Mouse (Mus musculus) embryonic facial prominence, embryonic 11.5 days (tissue): Measurements from ENCODE around the gene Rnf41. TPM values are rescaled to one million over a fixed set of nuclear protein-coding genes. Genes with fewer than 3 reads are reported as not detected.

Experiments
- ATAC-seq: fragments of 200-750 bp; cut with Nextera tagmentation; replicated peaks from 2 replicates; pipeline ENCODE4 v1.8.0; 2017; ENCODE audit warnings: low read depth; ENCODE audit not compliant: insufficient number of reproducible peaks, low FRiP score, low TSS enrichment
- DNase-seq: peaks from one replicate; pipeline ENCODE4 v3.0.0-alpha.2; 2015; ENCODE audit warnings: low spot score
- H3K27ac ChIP-seq: fragments of 300-500 bp; sonication (generic); replicated peaks from 2 replicates; pipeline ENCODE4 v1.5.1; 2014; ENCODE audit warnings: mild to moderate bottlenecking, low read depth, low read length, control low read depth
- H3K27me3 ChIP-seq: fragments of 300-500 bp; sonication (generic); 2 replicates; pipeline ENCODE4 v1.6.1; 2014; ENCODE audit warnings: mild to moderate bottlenecking, low read length, moderate library complexity, mixed read lengths; ENCODE audit not compliant: control insufficient read depth, insufficient read depth
- H3K36me3 ChIP-seq: fragments of 300-500 bp; sonication (generic); replicated peaks from 2 replicates; pipeline ENCODE4 v1.6.1; 2014; ENCODE audit warnings: low read depth, mild to moderate bottlenecking, low read length, moderate library complexity, mixed read lengths; ENCODE audit not compliant: control insufficient read depth, insufficient read depth
- H3K4me1 ChIP-seq: fragments of 300-500 bp; sonication (generic); 2 replicates; pipeline ENCODE4 v1.6.1; 2014; ENCODE audit warnings: low read length, mixed read lengths; ENCODE audit not compliant: control insufficient read depth, insufficient read depth
- H3K4me2 ChIP-seq: fragments of 300-500 bp; sonication (generic); 2 replicates; pipeline ENCODE4 v1.6.1; 2014; ENCODE audit warnings: low read depth, mild to moderate bottlenecking, control low read depth, low read length, moderate library complexity
- H3K4me3 ChIP-seq: fragments of 300-500 bp; sonication (generic); 2 replicates; pipeline ENCODE4 v1.5.1; 2014; ENCODE audit warnings: low read depth, low read length, control low read depth
- H3K9ac ChIP-seq: fragments of 300-500 bp; sonication (generic); replicated peaks from 2 replicates; pipeline ENCODE4 v1.6.1; 2014; ENCODE audit warnings: mild to moderate bottlenecking, control low read depth, low read length
- H3K9me3 ChIP-seq: fragments of 300-500 bp; sonication (generic); replicated peaks from 2 replicates; pipeline ENCODE4 v1.6.1; 2016; ENCODE audit warnings: mild to moderate bottlenecking, low read length, inconsistent platforms, mixed read lengths; ENCODE audit not compliant: control insufficient read depth
- WGBS: fragments of 180-500 bp; shearing (Covaris S2); extraction: QIAGEN DNeasy Blood & Tissue Kit; methylation state at CpG from one replicate; pipeline ENCODE4 v1.1.7; 2014; 5-methylcytosine and 5-hydroxymethylcytosine counted together
- polyA plus RNA-seq: library from polyadenylated mRNA; unstranded; fragments of >200 nt; fragmentation: Nextera tagmentation; extraction: Ambion mirVana; gene quantifications from 2 replicates; pipeline ENCODE4 v1.2.1, GENCODE M21; 2014

Gene Rnf41
- polyA plus RNA-seq, 1 experiment from 2014 or later, result 36.4 TPM

GRCm38 (mm10) chr10:128444354-128444753 is 32.9 kb downstream of the Rnf41 start:
- H3K9ac ChIP-seq, result no peak overlapping the region
- H3K4me1 ChIP-seq, result no peaks in the 10 kb centered on the region
- H3K36me3 ChIP-seq, result no peaks in the 10 kb centered on the region
- no peaks in the 10 kb centered on the region for H3K27me3 ChIP-seq
- no peak overlapping the region for H3K4me2 ChIP-seq
- ATAC-seq (no peak), DNase-seq (no peak)
- H3K27ac ChIP-seq, result no peak overlapping the region
- 63% methylated on average over 6 of the region's 6 CpGs for WGBS
- no peaks in the 10 kb centered on the region for H3K9me3 ChIP-seq
- H3K4me3 ChIP-seq, result no peak overlapping the region

GRCm38 (mm10) chr10:128445407-128445806 is 34.0 kb downstream of the Rnf41 start:
- no peak overlapping the region for H3K9ac ChIP-seq
- H3K27ac ChIP-seq, result no peak overlapping the region
- no peaks in the 10 kb centered on the region for H3K4me1 ChIP-seq
- no peak overlapping the region for H3K4me3 ChIP-seq
- DNase-seq, result no peak
- WGBS, result 84% methylated on average over 4 of the region's 4 CpGs
- H3K9me3 ChIP-seq, result no peaks in the 10 kb centered on the region
- H3K4me2 ChIP-seq, result no peak overlapping the region
- no peak for ATAC-seq
- H3K27me3 ChIP-seq, result no peaks in the 10 kb centered on the region
- H3K36me3 ChIP-seq, result no peaks in the 10 kb centered on the region

GRCm38 (mm10) chr10:128451014-128451413 is 39.6 kb downstream of the Rnf41 start:
- Histone ChIP-seq H3K36me3 (no peaks in the 10 kb centered on the region), H3K27ac (no peak overlapping the region), H3K9me3 (no peaks in the 10 kb centered on the region), H3K4me2 (no peak overlapping the region), H3K27me3 (no peaks in the 10 kb centered on the region), H3K9ac (no peak overlapping the region), H3K4me1 (no peaks in the 10 kb centered on the region), H3K4me3 (no peak overlapping the region)
- DNase-seq (no peak), ATAC-seq (no peak)
- WGBS, result 85% methylated on average over 6 of the region's 6 CpGs

GRCm38 (mm10) chr10:128454471-128454870 is 43.0 kb downstream of the Rnf41 start:
- H3K4me2 ChIP-seq, result no peak overlapping the region
- ATAC-seq (no peak), DNase-seq (no peak)
- H3K9me3 ChIP-seq, result no peaks in the 10 kb centered on the region
- H3K9ac ChIP-seq, result no peak overlapping the region
- 69% methylated on average over 3 of the region's 3 CpGs for WGBS
- H3K36me3 ChIP-seq, result no peaks in the 10 kb centered on the region
- H3K27ac ChIP-seq, result no peak overlapping the region
- no peaks in the 10 kb centered on the region for H3K4me1 ChIP-seq
- no peaks in the 10 kb centered on the region for H3K27me3 ChIP-seq
- H3K4me3 ChIP-seq, result no peak overlapping the region

- H3K4me3 ChIP-seq, result no peak overlapping the region
- H3K27ac ChIP-seq, result no peak overlapping the region
- no peaks in the 10 kb centered on the region for H3K4me1 ChIP-seq
- no peaks in the 10 kb centered on the region for H3K9me3 ChIP-seq
- WGBS, result 2% methylated on average over 6 of the region's 6 CpGs
- no peak overlapping the region for H3K9ac ChIP-seq
- peak; percentile 89 for DNase-seq
- H3K36me3 ChIP-seq, result no peaks in the 10 kb centered on the region
- no peaks in the 10 kb centered on the region for H3K27me3 ChIP-seq
- ATAC-seq, result no peak
- no peak overlapping the region for H3K4me2 ChIP-seq
These were observed 43.8 kb downstream of the Rnf41 start for GRCm38 (mm10) chr10:128455280-128455679.

- DNase-seq, result no peak
- H3K27ac ChIP-seq, result no peak overlapping the region
- H3K4me2 ChIP-seq, result no peak overlapping the region
- no peak overlapping the region for H3K9ac ChIP-seq
- no peaks in the 10 kb centered on the region for H3K27me3 ChIP-seq
- no peaks in the 10 kb centered on the region for H3K36me3 ChIP-seq
- H3K4me1 ChIP-seq, result peaks cover 3% of the 10 kb centered on the region; the same call in 1 of the 2 replicates
- 86% methylated on average over 6 of the region's 6 CpGs for WGBS
- no peak overlapping the region for H3K4me3 ChIP-seq
- no peaks in the 10 kb centered on the region for H3K9me3 ChIP-seq
- ATAC-seq, result no peak
These were observed 46.2 kb downstream of the Rnf41 start for GRCm38 (mm10) chr10:128457676-128458075.

GRCm38 (mm10) chr10:128458348-128458718 is 46.9 kb downstream of the Rnf41 start:
- 0 out of 2 replicates have a peak overlapping the region, but pooled peaks have one; percentile 54 for H3K27ac ChIP-seq
- peak overlapping the region; percentile 96 for H3K9ac ChIP-seq
- peak; percentile 90 for DNase-seq
- H3K4me3 ChIP-seq, result peak overlapping the region; percentile 87
- peaks cover 3% of the 10 kb centered on the region; the same call in 1 of the 2 replicates for H3K4me1 ChIP-seq
- H3K27me3 ChIP-seq, result no peaks in the 10 kb centered on the region
- WGBS, result 0% methylated on average over 29 of the region's 29 CpGs
- ATAC-seq, result peak; percentile 75
- H3K9me3 ChIP-seq, result no peaks in the 10 kb centered on the region
- no peaks in the 10 kb centered on the region for H3K36me3 ChIP-seq
- peak overlapping the region; percentile 78 for H3K4me2 ChIP-seq

- WGBS, result under 1% methylated on average over 64 of the region's 86 CpGs
- Histone ChIP-seq H3K4me3 (peak within 1 kb of the TSS; percentile 87), H3K4me1 (peaks cover 3% of the 10 kb centered on the region; the same call in 1 of the 2 replicates), H3K27ac (peak within 1 kb of the TSS; percentile 92), H3K9ac (peak within 1 kb of the TSS; percentile 96), H3K36me3 (peaks cover 4% of the 10 kb centered on the region), H3K9me3 (no peaks in the 10 kb centered on the region), H3K27me3 (no peaks in the 10 kb centered on the region), H3K4me2 (peak within 1 kb of the TSS; percentile 78)
- peak; percentile 63 for ATAC-seq
- peak; percentile 82 for DNase-seq
These were observed 47.4 kb downstream of the Rnf41 start, which contains the start of gene Smarcc2 for GRCm38 (mm10) chr10:128458719-128459408. TSS of gene Smarcc2 (plus strand) at chr10:128459248.
